Mouse (Mus musculus) left cerebral cortex, adult 9 months (tissue): ENCODE data around the gene Gpr65.
A peak's percentile ranks its signal among the peaks of the same experiment; 100 is the strongest.
"Not testable (repeated sequence)": the region's sequence is repeated elsewhere in the genome, so short reads cannot be mapped to it uniquely, and the experiment has no call there.

Experiments
- DNase-seq, 2 experiments: peaks; one replicate each; pipeline ENCODE4 v3.0.0; 2022; ENCODE audit warnings: low spot score in 2 of 2

The Gpr65 gene

DNA sequence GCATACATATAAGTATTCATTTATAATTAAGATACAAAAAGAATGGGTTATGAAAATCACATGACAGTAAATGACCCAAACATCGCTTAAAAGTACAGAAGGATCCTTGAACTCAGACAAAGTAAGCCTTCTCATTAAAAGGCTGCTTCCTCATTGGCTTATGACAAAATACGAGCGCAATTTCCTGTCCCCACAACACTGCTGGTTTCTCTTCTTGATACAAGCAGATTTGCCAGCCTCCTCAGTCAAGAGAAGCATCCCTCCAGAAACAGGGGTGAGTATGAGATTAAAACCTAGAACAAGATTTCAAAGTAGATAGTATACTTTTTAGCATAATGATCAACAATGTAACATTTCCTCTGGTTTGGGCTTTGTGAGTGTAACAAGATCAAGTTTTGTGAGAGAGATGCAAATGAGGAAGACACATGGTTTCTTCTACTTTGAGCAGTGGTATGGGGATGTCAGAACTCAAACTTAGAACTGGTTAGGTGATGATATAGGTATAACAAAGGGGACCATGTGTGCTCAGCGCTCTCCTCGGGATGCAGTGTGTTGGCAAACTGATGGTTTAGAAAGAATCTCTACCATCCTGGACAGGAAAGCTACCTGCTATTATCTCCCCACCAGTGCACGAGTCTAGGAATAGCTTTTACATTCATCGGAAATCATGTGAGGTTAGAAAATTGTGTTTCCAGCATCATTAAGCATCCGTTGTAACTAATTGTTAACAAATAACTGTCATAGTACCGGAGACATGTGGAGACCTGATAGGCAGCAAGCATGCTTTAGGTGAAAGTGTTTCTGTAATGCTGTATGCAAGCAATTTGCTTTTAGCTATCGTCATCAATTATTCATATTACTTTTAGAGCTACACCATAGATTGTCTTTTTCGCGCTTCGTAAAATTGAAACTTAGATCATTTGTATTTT is at the start of gene Gpr65:
Gene Gpr65 (plus strand): TSS at position 195 of the 929 bp plus-strand sequence.
- no peak for DNase-seq

- DNase-seq = no peak
Observed at GRCm38 (mm10) chr12:98223286-98223685, 45.1 kb upstream of the Gpr65 start.

GRCm38 (mm10) chr12:98227037-98227436 is 41.4 kb upstream of the Gpr65 start:
- DNase-seq = no peak

- DNase-seq = not testable (repeated sequence)
Observed at GRCm38 (mm10) chr12:98238478-98238877, 30.0 kb upstream of the Gpr65 start.

GRCm38 (mm10) chr12:98244161-98244560 is 24.3 kb upstream of the Gpr65 start:
- DNase-seq = no peak

- DNase-seq = no peak
Observed at GRCm38 (mm10) chr12:98244865-98245264, 23.6 kb upstream of the Gpr65 start.

GRCm38 (mm10) chr12:98246835-98247234 is 21.6 kb upstream of the Gpr65 start:
- no peak for DNase-seq

DNA sequence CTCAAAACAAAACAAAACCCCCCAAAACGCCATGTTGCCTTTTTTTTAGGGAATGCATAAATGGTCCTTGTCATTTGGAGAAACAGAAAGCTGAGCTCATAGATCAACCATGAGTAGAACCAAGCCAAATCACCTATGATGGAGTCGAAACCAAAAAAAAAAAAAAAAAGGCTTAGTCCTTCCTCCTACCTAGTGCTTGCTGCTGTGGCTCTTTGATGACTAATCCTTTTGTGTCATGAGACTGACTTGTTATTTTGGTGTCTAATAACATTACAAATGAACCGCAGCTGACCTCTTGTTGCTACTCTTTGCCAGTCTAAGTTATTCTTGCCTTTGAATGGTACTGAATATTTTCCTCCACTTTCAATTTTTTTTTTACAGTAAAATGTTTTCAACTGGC is 18.8 kb upstream of the Gpr65 start:
- no peak for DNase-seq

GRCm38 (mm10) chr12:98250327-98250726 is 18.1 kb upstream of the Gpr65 start:
- no peak for DNase-seq

- no peak for DNase-seq
Observed at GRCm38 (mm10) chr12:98252417-98252816, 16.0 kb upstream of the Gpr65 start.

DNA sequence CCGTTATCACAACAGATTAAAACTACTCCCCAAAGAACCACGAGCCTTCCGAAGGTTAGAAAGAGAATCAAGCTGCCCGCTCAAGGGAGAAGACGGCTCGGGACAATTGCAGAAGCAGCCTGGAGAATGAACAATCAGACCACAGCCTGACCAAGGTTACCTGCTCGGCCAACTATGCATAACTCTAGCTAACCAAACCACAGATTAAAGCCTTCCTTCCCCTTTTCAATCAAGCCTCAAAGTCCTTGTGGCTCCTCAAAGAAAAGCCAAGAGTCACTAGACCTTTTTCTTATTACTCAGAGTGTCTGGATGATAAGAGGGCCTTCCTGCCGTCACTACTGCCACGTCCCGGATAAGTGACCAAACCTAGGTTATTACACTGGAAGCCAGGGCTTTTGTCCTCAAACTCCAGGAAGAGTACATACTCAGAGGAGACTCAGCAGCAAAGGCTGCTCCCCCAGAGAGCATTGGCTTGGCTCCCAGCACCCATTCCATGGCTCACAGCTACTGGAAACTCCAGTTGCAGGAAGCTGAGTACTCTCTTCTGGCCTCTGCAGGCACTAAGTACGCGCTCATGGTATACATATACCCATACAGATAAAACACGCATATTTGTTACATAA is 13.0 kb upstream of the Gpr65 start:
- DNase-seq = no peak

DNA sequence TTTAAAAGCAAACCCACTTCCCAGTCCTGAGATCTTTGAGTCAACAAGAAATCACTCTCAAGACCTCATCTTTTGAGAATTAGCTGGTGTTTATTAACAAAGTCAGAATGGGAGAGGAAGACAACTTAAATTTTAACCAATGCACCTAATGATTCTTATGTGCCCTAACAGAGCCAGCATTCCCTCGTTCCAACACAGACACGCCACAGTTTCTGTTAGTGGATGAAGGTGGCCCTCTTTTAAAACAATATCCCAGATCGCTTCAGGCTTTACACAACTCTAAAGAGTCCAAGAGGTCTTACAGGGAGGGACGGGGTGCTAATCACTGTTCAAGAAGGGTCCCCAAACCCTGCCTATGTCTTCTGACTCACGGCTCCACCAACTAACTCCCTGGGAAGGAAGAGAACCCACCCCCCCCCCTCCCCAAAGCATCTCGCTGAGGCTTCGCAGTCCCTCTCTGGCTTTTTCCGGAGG is 10.0 kb upstream of the Gpr65 start:
- DNase-seq = no peak

GRCm38 (mm10) chr12:98258845-98259517 is 9.5 kb upstream of the Gpr65 start, which contains the start of gene Galc:
TSS of gene Galc (minus strand) at chr12:98259459.
- DNase-seq = peak; percentile 69 to 89

DNA sequence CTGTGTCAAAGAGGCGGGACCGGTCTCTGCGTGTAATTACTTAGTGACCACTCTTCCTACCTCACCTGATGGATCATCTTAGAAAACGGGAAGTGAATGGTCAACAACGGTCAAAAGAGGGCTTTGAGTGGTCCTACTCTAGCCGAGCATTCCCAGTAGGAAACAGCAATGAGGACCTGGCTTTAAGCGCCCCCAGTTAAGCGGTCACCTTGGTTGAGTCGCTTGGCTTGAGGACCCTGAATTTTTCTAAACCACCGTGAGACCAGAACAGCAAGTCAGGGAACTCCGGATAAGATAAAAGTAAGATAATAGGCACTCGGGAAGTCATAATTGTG is 8.9 kb upstream of the Gpr65 start:
- no peak for DNase-seq

GRCm38 (mm10) chr12:98265697-98266096 is 2.7 kb upstream of the Gpr65 start:
- DNase-seq = no peak

DNA sequence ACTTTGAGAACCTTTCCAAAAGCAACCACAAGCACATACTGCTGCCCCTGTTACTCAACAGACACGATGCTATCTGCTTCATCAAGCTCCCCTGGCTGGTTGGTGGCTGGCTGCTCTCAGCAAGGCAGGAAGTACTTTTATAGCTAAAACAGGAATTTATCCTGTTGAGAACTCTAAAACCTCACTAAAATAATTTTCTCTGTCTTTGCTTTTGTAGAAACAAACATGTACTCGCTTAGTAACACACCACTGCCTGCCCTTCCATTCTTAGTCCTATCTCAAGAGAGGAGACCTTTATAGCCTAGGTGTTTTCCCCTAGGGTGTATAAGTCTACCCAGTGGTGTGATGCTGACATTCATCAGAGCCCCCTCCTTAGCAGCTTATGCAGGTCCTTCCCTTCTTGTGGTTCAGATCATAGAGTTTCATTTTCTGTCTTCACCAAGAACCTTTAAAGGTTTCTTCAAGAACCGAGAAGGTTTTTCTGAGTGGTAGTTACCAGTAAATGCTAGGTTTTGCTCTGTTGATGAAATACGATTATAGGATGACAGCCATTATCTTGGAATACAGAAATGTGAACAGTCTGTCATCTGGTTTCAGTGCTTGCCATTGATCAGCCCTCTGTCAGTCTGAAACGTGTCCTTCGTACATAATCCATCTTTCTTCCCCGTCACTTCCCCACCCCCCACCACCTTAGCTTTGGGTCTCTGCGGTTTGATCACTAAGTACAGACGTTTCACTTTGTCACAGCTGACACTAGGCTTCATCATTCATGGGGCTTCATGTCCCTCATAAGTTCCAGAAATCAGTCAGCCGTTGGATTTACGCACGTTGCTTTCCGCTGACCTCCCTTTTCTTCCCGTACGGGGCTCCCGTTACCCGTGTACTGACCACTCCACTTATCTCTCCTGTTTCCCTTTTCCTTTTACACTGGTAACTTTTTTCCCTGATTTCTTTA is 1.6 kb downstream of the Gpr65 start:
- no peak for DNase-seq

- DNase-seq = no peak
Observed at GRCm38 (mm10) chr12:98270810-98271566, 2.6 kb downstream of the Gpr65 start.

DNA sequence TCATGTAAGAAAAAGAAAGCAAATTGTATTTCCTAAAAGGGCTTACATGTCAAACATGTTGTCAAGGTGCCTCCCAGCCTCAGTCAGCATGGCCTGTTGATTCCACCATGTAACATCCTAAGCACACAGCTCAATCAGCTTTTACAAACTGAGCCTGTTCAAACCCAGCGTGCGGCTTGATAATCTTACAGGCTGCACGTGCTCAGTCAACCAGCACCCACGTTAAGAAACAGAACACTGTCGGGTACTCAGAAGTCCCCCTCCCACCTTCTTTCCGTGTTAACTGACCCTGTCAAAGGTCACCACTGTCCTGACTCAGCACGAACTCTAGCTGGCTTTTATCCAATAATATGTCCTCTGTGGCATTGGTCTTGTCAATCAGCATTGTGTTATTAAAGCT is 4.0 kb downstream of the Gpr65 start:
- no peak for DNase-seq

GRCm38 (mm10) chr12:98280530-98280929 is 12.1 kb downstream of the Gpr65 start:
- DNase-seq = peak in 1 of 2 experiments; percentile 70

DNA sequence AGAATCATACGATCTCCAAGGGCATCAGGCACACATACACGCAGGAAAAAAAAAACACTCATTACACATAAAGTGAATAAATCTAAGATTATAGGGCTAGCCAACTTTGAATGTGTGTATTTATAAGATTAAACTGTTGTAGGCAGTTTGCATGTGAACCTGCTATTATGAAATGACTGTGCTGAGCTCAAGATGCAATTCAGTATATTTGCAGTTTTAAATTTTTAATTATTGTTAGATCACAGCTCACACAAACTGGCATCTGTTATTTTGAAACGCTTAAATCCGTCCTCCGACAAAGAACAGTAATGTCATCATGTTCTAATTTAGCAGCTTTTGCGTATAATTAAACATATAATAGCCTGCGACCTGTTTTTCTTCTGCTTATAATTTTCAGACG is 12.6 kb downstream of the Gpr65 start:
- no peak for DNase-seq
